Mouse (Mus musculus) right cerebral cortex, postnatal 14 days (tissue): ENCODE data around the gene Ubxn1.
"Not testable (repeated sequence)": the region's sequence is repeated elsewhere in the genome, so short reads cannot be mapped to it uniquely, and the experiment has no call there.

Source experiments
- DNase-seq: peaks from one replicate; pipeline ENCODE4 v3.0.0; 2022

Ubxn1 gene

GRCm38 (mm10) chr19:8859018-8859417 is 12.3 kb upstream of the Ubxn1 start:
- DNase-seq = no peak

GRCm38 (mm10) chr19:8864265-8864664 is 7.0 kb upstream of the Ubxn1 start:
- DNase-seq = no peak

GRCm38 (mm10) chr19:8870381-8870780 is 915 bp upstream of the Ubxn1 start:
- DNase-seq = not testable (repeated sequence)

DNA sequence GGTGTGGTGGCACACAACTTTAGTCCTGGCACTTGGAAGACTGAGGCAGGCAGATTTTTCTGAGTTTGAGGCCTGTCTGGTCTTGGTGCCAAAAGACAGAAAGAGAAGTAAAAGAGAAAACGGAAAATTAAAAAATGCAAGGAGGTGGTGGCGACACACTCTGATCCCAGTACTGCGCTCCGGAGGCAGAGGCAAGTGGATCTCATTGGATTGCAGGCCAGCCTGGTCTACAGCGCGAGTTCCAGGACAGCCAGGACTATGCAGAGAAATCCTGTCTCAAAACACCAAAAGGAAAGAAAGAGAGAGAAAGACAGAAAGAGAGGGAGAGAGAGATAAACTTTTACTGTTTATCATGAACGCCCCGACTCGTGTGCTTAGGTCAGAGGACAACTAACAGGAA is 458 bp upstream of the Ubxn1 start:
- no peak for DNase-seq

GRCm38 (mm10) chr19:8872266-8872840 is 1.1 kb downstream of the Ubxn1 start:
- DNase-seq = no peak

DNA sequence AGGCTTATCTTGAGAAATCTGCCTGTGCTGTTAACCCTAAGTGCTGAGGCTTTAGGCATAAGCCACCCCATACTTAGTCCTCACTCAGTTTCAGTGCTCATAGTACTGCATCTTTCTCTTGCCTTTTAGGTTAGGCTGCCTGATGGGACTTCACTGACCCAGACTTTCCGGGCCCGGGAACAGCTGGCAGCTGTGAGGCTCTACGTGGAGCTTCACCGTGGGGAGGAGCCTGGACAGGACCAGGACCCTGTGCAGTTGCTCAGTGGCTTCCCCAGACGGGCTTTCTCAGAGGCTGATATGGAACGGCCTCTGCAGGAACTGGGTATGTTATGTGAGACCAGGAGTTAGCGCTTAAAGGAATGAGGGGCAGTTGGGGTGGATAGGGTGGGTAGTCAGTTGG is 3.7 kb downstream of the Ubxn1 start:
- no peak for DNase-seq

DNA sequence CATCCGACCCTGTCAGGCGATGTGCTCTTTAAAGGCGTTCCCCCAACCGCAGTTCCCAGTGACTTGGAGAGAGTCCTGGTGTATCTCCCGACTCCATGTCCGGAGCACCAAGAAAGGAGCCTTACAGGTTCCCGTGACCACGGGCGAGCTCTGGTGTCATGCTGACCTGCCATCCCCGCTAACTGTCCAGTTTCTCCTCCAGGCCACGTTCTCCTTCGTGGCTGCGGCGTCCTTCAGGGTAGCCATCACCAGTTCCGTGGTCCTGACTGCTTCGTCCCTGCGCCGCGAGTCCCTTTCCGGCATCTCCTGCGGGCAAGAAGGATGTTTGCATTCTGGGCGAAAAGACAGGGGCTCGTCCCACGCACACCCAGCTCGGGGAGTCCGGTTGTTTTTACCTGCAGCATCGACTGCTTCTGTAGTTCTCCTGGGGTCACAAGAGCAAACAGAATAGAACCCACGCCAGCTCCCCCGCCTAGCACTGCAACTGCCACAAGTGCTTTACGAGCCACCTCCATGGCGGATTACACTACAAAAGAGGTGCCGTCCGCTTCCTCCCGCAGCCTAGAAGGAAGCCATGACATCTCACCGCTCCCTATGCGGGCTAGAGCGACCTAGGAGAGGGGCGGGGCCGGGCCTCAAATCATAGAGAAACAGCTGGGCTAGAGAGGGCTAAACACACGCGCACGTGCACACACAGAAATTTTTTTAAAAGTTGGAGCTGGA is 9.2 kb downstream of the Ubxn1 start, which contains the start of gene Uqcc3:
TSS of gene Uqcc3 (minus strand) at position 613 of the 723 bp plus-strand sequence.
- DNase-seq = peak; percentile 85

GRCm38 (mm10) chr19:8881034-8881392 is 9.7 kb downstream of the Ubxn1 start:
- DNase-seq = no peak

GRCm38 (mm10) chr19:8883616-8884015 is 12.3 kb downstream of the Ubxn1 start, which contains the start of the genes Lbhd1 and Gm49403:
Lbhd1 (plus strand) TSS chr19:8883732.
Gm49403 (plus strand) TSS chr19:8883930.
- DNase-seq = no peak

DNA sequence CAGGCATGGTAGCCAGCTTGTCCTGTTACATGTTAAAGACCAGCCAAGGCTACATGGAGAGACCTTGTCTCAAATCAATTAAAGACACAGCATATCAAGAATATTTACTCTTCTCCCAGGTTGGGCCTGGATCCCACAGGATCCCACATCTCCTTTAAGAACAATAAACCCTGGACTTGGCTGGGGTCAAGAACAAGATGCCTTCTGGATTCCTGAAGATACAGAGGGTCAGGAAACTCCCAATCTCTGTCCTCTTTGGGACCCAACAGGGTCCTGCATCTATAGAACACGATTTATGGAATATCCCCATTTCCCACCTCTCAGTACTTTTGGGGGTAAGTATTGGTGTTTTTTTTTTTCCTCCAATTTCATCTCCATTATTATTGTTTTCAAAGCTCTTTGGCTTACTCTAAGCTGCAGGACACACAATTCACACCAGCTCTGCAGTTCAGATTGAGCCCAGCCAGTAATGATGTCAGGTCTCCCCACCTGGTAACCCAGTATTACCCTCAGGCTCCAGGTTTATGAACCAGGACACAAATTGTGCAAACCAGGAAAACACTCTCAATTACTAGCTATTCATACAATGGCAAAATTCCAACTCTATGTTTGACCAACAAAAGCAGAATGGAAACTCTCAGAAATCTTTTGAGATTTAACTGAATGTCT is 15.8 kb downstream of the Ubxn1 start:
- no peak for DNase-seq

DNA sequence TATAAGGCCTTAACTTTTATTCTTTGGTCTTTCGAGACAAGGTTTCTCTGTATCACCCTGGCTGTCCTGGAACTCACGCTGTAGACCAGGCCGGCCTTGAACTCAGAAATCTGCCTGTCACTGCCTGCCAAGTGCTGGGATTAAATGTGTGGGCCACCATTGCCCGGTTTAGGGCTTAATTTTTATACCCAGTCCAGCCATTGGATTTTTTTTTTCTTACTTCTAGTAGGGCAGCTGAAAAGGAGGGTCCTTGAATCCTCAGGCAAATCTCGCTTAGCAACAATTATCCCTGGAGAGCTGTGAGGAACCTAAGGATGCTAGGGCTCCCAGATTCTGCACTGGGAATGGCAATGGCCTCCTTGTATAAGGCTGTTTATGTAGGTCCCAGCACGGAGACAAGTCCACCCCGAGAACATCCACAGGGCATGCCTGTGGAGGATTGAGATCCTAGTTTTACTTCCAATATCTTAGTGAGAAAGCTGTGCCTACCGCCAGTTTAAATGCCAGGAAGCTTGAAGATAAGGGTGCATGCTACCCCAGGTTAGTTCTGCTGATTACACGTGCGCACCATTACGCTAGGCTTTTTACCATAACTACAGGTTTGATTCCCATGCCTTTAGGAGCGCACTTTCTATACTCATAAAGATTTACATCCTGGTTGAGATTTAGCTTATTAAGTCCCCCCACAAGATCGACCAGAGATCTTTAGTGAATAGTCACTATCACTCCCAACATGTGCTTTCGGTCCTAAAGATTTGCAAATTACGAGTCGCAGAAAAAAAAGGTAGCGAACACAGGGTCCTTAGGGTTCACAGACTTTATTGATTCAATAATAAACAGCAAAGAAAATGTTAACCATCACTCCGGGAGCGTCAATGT is 16.5 kb downstream of the Ubxn1 start:
- no peak for DNase-seq

GRCm38 (mm10) chr19:8888511-8889385 is 17.5 kb downstream of the Ubxn1 start, which contains the start of the genes 1810009A15Rik and Gm49416:
1810009A15Rik (plus strand) TSS chr19:8888853.
Gm49416 (plus strand) TSS chr19:8888926.
- peak; percentile 94 for DNase-seq

DNA sequence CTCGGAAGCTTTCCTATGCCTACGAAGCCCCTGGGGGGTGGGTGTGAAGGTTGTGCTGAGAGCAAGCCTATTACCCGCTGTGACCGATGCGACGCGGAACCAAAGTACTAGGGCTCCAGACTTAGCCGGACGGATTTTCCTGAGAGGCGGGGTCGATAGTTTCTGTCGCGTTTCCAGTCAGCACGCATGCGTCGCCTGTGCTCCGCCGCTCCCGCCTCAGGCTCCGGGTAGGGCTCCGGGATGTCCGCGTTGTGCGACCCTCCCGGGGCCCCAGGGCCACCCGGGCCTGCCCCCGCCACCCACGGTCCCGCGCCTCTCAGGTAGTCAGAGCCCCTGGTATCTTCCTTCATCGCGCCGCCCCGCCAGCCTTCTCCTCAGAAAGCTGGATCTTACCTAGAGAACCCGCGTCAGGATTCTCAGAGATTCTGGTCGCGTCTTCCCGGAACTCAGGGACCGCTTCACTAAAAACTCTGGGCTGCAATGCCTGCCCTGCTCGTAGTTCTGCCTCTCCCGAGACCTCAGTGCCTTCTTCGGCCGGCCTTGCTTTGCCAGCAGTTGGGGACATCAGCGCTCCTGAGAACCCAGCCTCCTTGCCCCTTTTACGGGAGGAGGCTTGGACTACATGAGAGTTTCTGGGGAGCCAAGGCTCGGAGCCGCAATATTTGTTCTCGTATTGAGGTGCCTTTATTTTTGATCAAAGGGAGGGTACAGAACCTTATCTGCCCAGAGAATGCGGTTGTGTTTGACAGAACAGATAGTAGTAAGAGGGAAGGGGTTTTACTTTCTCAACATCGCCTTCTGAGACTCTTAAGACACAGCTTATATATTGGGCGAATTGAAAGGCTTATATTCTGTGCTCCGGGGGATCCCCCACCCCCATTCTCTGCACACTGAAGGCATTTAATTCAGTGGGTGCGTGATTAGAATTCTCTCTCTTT is 21.8 kb downstream of the Ubxn1 start, which contains the start of gene Ints5:
TSS of gene Ints5 (plus strand) at position 177 of the 938 bp plus-strand sequence.
- peak; percentile 81 for DNase-seq

DNA sequence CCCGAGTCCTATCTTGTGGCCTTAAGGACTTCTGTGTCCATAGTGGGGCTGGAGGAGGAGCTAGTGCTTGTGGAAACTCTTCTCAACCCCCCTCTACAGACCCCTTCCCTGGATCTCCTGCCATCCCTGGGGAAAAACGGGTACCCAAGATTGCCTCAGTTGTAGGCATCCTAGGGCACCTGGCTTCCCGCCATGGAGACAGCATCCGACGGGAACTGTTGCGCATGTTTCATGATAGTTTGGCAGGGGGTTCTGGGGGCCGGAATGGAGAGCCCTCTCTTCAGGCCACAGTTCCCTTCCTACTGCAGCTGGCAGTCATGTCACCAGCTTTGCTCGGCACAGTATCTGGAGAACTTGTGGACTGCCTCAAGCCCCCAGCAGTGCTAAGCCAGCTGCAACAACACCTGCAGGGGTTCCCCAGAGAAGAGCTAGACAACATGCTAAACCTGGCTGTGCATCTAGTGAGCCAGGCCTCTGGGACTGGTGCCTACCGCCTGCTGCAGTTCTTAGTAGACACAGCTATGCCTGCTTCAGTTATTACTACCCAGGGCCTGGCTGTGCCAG is 24.2 kb downstream of the Ubxn1 start:
- DNase-seq = no peak

DNA sequence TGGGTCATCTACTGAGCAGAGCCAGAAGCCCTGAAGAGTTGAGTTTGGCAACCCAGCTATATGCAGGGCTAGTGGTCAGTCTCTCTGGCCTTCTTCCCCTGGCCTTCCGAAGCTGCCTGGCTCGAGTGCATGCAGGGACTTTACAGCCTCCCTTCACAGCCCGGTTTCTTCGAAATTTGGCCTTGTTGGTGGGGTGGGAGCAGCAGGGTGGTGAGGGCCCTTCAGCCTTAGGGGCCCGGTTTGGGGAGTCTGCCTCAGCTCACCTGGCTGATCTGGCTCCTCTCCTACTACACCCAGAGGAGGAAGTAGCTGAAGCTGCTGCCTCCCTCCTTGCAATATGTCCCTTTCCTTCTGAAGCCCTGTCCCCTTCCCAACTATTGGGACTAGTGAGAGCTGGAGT is 24.9 kb downstream of the Ubxn1 start:
- not testable (repeated sequence) for DNase-seq

GRCm38 (mm10) chr19:8897211-8897864 is 26.0 kb downstream of the Ubxn1 start:
- DNase-seq = peak; percentile 40

- DNase-seq = peak; percentile 95
Observed at GRCm38 (mm10) chr19:8897865-8898495, 26.7 kb downstream of the Ubxn1 start, which contains the start of gene Ganab. Ganab (plus strand) TSS chr19:8898071.

- no peak for DNase-seq
Observed at GRCm38 (mm10) chr19:8898576-8898975, 27.3 kb downstream of the Ubxn1 start.

DNA sequence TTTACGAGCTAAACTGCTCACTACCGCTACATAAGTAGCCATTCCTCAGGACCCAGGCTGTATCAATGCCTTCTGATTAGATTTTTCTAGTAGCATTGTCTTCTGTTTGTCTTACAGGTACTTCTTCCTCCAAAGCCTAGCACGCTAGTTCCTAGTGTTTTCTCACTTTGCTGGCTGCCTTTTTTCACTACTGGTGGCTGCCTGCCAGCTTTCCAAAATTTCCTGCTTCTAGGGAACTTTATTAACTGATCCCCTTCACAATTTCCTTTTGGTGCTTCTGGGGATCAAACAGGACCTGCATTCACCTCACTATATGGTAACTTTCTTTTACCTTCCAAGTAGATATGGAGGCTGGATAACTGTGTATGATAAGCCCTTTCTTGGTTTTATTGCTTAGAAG is 27.8 kb downstream of the Ubxn1 start:
- no peak for DNase-seq
